Comparison of ENCODE assay signal across 8 mouse cellular contexts in genomic region chr5:147752914-147753341, GRCm38 (mm10). TPM values are rescaled to one million over a fixed set of nuclear protein-coding genes. Genes with fewer than 3 reads are reported as not detected.
A peak's percentile ranks its signal among the peaks of the same experiment; 100 is the strongest.
DNase-seq lines count a peak whose midpoint lies in the region; ATAC-seq lines count a peak whose summit lies in the region.

No protein-coding gene starts in this region.

- H3K4me1 ChIP-seq in brown adipose tissue, adult 24 weeks (ENCODE audit: control insufficient read depth, insufficient read depth, insufficient read length, low read length), result peaks cover 7% of the 10 kb centered on the region; the same call in 1 of the 2 replicates
- peaks cover 5% of the 10 kb centered on the region; the same call in 1 of the 2 replicates for H3K4me1 ChIP-seq in heart, embryonic 11.5 days (ENCODE audit: control insufficient read depth, insufficient read depth, low read length)
- H3K4me1 ChIP-seq in kidney, embryonic 14.5 days (ENCODE audit: control insufficient read depth, insufficient read depth, low read length), result peaks cover 21% of the 10 kb centered on the region; the same call in 1 of the 2 replicates

- H3K27ac ChIP-seq in brown adipose tissue, adult 24 weeks (replicated peaks; ENCODE audit: low read depth, low read length), result peak overlapping the region; percentile 21
- H3K27ac ChIP-seq in heart, embryonic 11.5 days (ENCODE audit: low read depth, low read length), result no peak overlapping the region
- peak overlapping the region; percentile 4; the same call in 1 of the 2 replicates for H3K27ac ChIP-seq in kidney, embryonic 14.5 days (ENCODE audit: low read depth, low read length)

- H3K4me2 ChIP-seq in heart, embryonic 11.5 days, result peak overlapping the region; percentile 68
- H3K4me2 ChIP-seq in kidney, embryonic 14.5 days (replicated peaks; ENCODE audit: low read depth, low read length), result peak overlapping the region; percentile 40

- no peaks in the 10 kb centered on the region for H3K9me3 ChIP-seq in heart, embryonic 11.5 days (replicated peaks; ENCODE audit: control insufficient read depth, low read length)
- H3K9me3 ChIP-seq in kidney, embryonic 14.5 days (ENCODE audit: control insufficient read depth, low read length), result peaks cover 7% of the 10 kb centered on the region

- 1% methylated on average over 25 of the region's 25 CpGs for WGBS in heart, embryonic 11.5 days (ENCODE audit: insufficient replicate concordance)
- 2% methylated on average over 25 of the region's 25 CpGs for WGBS in kidney, embryonic 14.5 days

- ATAC-seq in heart, embryonic 11.5 days (replicated peaks; ENCODE audit: insufficient number of reproducible peaks, low FRiP score, low TSS enrichment), result no peak
- no peak for ATAC-seq in kidney, embryonic 14.5 days (ENCODE audit: low FRiP score, low TSS enrichment)
- ATAC-seq in erythroid progenitor cell, adult 5-6 weeks (replicated peaks; ENCODE audit: low FRiP score, poor library complexity, severe bottlenecking), result no peak

- no peak overlapping the region for H3K9ac ChIP-seq in heart, embryonic 11.5 days (ENCODE audit: low read depth, low read length)
- peak overlapping the region; percentile 23; the same call in 1 of the 2 replicates for H3K9ac ChIP-seq in kidney, embryonic 14.5 days (ENCODE audit: low read depth, low read length)

- H3K36me3 ChIP-seq in heart, embryonic 11.5 days (ENCODE audit: control insufficient read depth, insufficient read depth, low read length), result no peaks in the 10 kb centered on the region
- H3K36me3 ChIP-seq in kidney, embryonic 14.5 days (ENCODE audit: control insufficient read depth, insufficient read depth, low read length), result no peaks in the 10 kb centered on the region

- peaks cover 9% of the 10 kb centered on the region for H3K27me3 ChIP-seq in heart, embryonic 11.5 days (ENCODE audit: control insufficient read depth, insufficient read depth, low read length)
- H3K27me3 ChIP-seq in kidney, embryonic 14.5 days (ENCODE audit: control insufficient read depth, insufficient read depth, low read length), result peaks cover 28% of the 10 kb centered on the region

- H3K4me3 ChIP-seq in brown adipose tissue, adult 24 weeks (ENCODE audit: insufficient read depth, low read depth, low read length), result peak overlapping the region; percentile 34
- peak overlapping the region; percentile 38 for H3K4me3 ChIP-seq in heart, embryonic 11.5 days (ENCODE audit: low read depth, low read length)
- peak overlapping the region; percentile 28 for H3K4me3 ChIP-seq in kidney, embryonic 14.5 days (ENCODE audit: low read length)

- DNase-seq in lung, postnatal 10 days, result peak; percentile 61
- no peak for DNase-seq in thymus, adult 18-20 months
- no peak for DNase-seq in left cerebral cortex, adult 8-10 months (ENCODE audit: low spot score in 2 of 2)
- DNase-seq in testis, postnatal 10 days (ENCODE audit: low spot score), result no peak

RNA-seq across cellular contexts. Expression of gene Flt1, which starts 27.1 kb away (rescaled TPM):
- 15.6 and 24.1 TPM in 2 replicates for polyA plus RNA-seq in brown adipose tissue, adult 24 weeks (2012; ENCODE audit: insufficient read depth, insufficient read length, missing spikeins)
- 20.4 and 23.1 TPM in 2 replicates for polyA plus RNA-seq in heart, embryonic 11.5 days (2014; fragmentation: Nextera tagmentation; extraction: Ambion mirVana)
- polyA plus RNA-seq in kidney, embryonic 14.5 days (2014; fragmentation: Nextera tagmentation; extraction: Ambion mirVana), result 12.5 and 20.0 TPM in 2 replicates
- total RNA-seq in left cerebral cortex, adult 8-10 months (2022), result 10 to 100 TPM; 32.9 to 40.4 (median 35.7) TPM
- total RNA-seq in erythroid progenitor cell, adult 5-6 weeks (2015; ENCODE audit: low replicate concordance), result 1.4 TPM in 1 of 2 replicates, not detected in the other
- 0.64 TPM in 1 of 2 replicates, not detected in the other for total RNA-seq in erythroid progenitor cell, adult 5-6 weeks (2017; ENCODE audit: low replicate concordance)
